Mouse (Mus musculus): ENCODE results near the gene Endou. TPM values are rescaled to one million over a fixed set of nuclear protein-coding genes. Genes with fewer than 3 reads are reported as not detected.

Gene Endou
- 0.20 and 0.32 TPM in 2 replicates for polyA plus RNA-seq (2014; fragmentation: Nextera tagmentation; extraction: Ambion mirVana)

- DNase-seq (ENCODE audit: low spot score) (no peak), ATAC-seq (ENCODE audit: insufficient read depth, low FRiP score, low TSS enrichment) (no peak)
- no peak within 1 kb of the TSS for H3K4me2 ChIP-seq (ENCODE audit: low read depth)
- no peaks in the 10 kb centered on the region for H3K4me1 ChIP-seq (ENCODE audit: control insufficient read depth, insufficient read depth, low read length)
- H3K27ac ChIP-seq (ENCODE audit: low read depth, low read length) = no peak within 1 kb of the TSS
- no peaks in the 10 kb centered on the region for H3K36me3 ChIP-seq (ENCODE audit: control insufficient read depth, insufficient read depth, low read length)
- H3K9me3 ChIP-seq (ENCODE audit: control insufficient read depth, low read length) = no peaks in the 10 kb centered on the region
- H3K4me3 ChIP-seq (ENCODE audit: low read depth, low read length) = no peak within 1 kb of the TSS
- H3K27me3 ChIP-seq (ENCODE audit: control insufficient read depth, insufficient read depth, low read length) = no peaks in the 10 kb centered on the region
- no peak within 1 kb of the TSS for H3K9ac ChIP-seq (ENCODE audit: low read length)
- WGBS = 91% methylated on average over 8 of the region's 8 CpGs
Measured at GRCm38 (mm10) chr15:97731111-97731510, at the start of gene Endou. Gene Endou, minus strand, starts transcription at chr15:97731339.

GRCm38 (mm10) chr15:97780611-97781031 is 49.5 kb upstream of the Endou start:
- Histone ChIP-seq H3K27me3 (ENCODE audit: control insufficient read depth, insufficient read depth, low read length) (no peaks in the 10 kb centered on the region), H3K4me3 (ENCODE audit: low read depth, low read length) (no peak overlapping the region), H3K9ac (ENCODE audit: low read length) (no peak overlapping the region), H3K27ac (ENCODE audit: low read depth, low read length) (no peak overlapping the region), H3K4me2 (ENCODE audit: low read depth) (no peak overlapping the region), H3K36me3 (ENCODE audit: control insufficient read depth, insufficient read depth, low read length) (no peaks in the 10 kb centered on the region), H3K4me1 (ENCODE audit: control insufficient read depth, insufficient read depth, low read length) (peaks cover 9% of the 10 kb centered on the region; the same call in 1 of the 2 replicates), H3K9me3 (ENCODE audit: control insufficient read depth, low read length) (no peaks in the 10 kb centered on the region)
- ATAC-seq (ENCODE audit: insufficient read depth, low FRiP score, low TSS enrichment) (no peak), DNase-seq (ENCODE audit: low spot score) (no peak)
- WGBS = 75% methylated on average over 12 of the region's 12 CpGs

GRCm38 (mm10) chr15:97779576-97779975 is 48.4 kb upstream of the Endou start:
- Histone ChIP-seq H3K4me3 (ENCODE audit: low read depth, low read length) (no peak overlapping the region), H3K4me2 (ENCODE audit: low read depth) (no peak overlapping the region), H3K27me3 (ENCODE audit: control insufficient read depth, insufficient read depth, low read length) (no peaks in the 10 kb centered on the region), H3K27ac (ENCODE audit: low read depth, low read length) (no peak overlapping the region), H3K9ac (ENCODE audit: low read length) (no peak overlapping the region), H3K36me3 (ENCODE audit: control insufficient read depth, insufficient read depth, low read length) (no peaks in the 10 kb centered on the region), H3K4me1 (ENCODE audit: control insufficient read depth, insufficient read depth, low read length) (peaks cover 7% of the 10 kb centered on the region; the same call in 1 of the 2 replicates), H3K9me3 (ENCODE audit: control insufficient read depth, low read length) (no peaks in the 10 kb centered on the region)
- ATAC-seq (ENCODE audit: insufficient read depth, low FRiP score, low TSS enrichment) = no peak
- 73% methylated on average over 1 of the region's 1 CpGs for WGBS
- DNase-seq (ENCODE audit: low spot score) = no peak

- H3K4me1 ChIP-seq (ENCODE audit: control insufficient read depth, insufficient read depth, low read length) = peaks cover 7% of the 10 kb centered on the region; the same call in 1 of the 2 replicates
- no peak for ATAC-seq (ENCODE audit: insufficient read depth, low FRiP score, low TSS enrichment)
- no peak within 1 kb of the TSS for H3K9ac ChIP-seq (ENCODE audit: low read length)
- H3K4me2 ChIP-seq (ENCODE audit: low read depth) = no peak within 1 kb of the TSS
- DNase-seq (ENCODE audit: low spot score) = no peak
- H3K36me3 ChIP-seq (ENCODE audit: control insufficient read depth, insufficient read depth, low read length) = no peaks in the 10 kb centered on the region
- no peaks in the 10 kb centered on the region for H3K27me3 ChIP-seq (ENCODE audit: control insufficient read depth, insufficient read depth, low read length)
- WGBS = 75% methylated on average over 8 of the region's 8 CpGs
- no peaks in the 10 kb centered on the region for H3K9me3 ChIP-seq (ENCODE audit: control insufficient read depth, low read length)
- no peak within 1 kb of the TSS for H3K4me3 ChIP-seq (ENCODE audit: low read depth, low read length)
- H3K27ac ChIP-seq (ENCODE audit: low read depth, low read length) = no peak within 1 kb of the TSS
Measured at GRCm38 (mm10) chr15:97778311-97779098, 47.4 kb upstream of the Endou start, which contains the start of gene Slc48a1. Gene Slc48a1, plus strand, starts transcription at chr15:97778520.

GRCm38 (mm10) chr15:97776919-97777318 is 45.8 kb upstream of the Endou start:
- no peak overlapping the region for H3K9ac ChIP-seq (ENCODE audit: low read length)
- ATAC-seq (ENCODE audit: insufficient read depth, low FRiP score, low TSS enrichment) (no peak), DNase-seq (ENCODE audit: low spot score) (no peak)
- WGBS = 77% methylated on average over 6 of the region's 6 CpGs
- H3K4me1 ChIP-seq (ENCODE audit: control insufficient read depth, insufficient read depth, low read length) = no peaks in the 10 kb centered on the region
- no peak overlapping the region for H3K4me2 ChIP-seq (ENCODE audit: low read depth)
- no peak overlapping the region for H3K4me3 ChIP-seq (ENCODE audit: low read depth, low read length)
- no peaks in the 10 kb centered on the region for H3K27me3 ChIP-seq (ENCODE audit: control insufficient read depth, insufficient read depth, low read length)
- H3K9me3 ChIP-seq (ENCODE audit: control insufficient read depth, low read length) = no peaks in the 10 kb centered on the region
- no peaks in the 10 kb centered on the region for H3K36me3 ChIP-seq (ENCODE audit: control insufficient read depth, insufficient read depth, low read length)
- no peak overlapping the region for H3K27ac ChIP-seq (ENCODE audit: low read depth, low read length)

- Histone ChIP-seq H3K9me3 (ENCODE audit: control insufficient read depth, low read length) (no peaks in the 10 kb centered on the region), H3K9ac (ENCODE audit: low read length) (no peak overlapping the region), H3K36me3 (ENCODE audit: control insufficient read depth, insufficient read depth, low read length) (no peaks in the 10 kb centered on the region), H3K4me2 (ENCODE audit: low read depth) (no peak overlapping the region), H3K4me1 (ENCODE audit: control insufficient read depth, insufficient read depth, low read length) (no peaks in the 10 kb centered on the region), H3K4me3 (ENCODE audit: low read depth, low read length) (no peak overlapping the region), H3K27me3 (ENCODE audit: control insufficient read depth, insufficient read depth, low read length) (no peaks in the 10 kb centered on the region), H3K27ac (ENCODE audit: low read depth, low read length) (no peak overlapping the region)
- 7% methylated on average over 8 of the region's 8 CpGs for WGBS
- ATAC-seq (ENCODE audit: insufficient read depth, low FRiP score, low TSS enrichment) (peak; percentile 27; the same call in 1 of the 2 replicates), DNase-seq (ENCODE audit: low spot score) (peak; percentile 63)
Measured at GRCm38 (mm10) chr15:97776514-97776913, 45.4 kb upstream of the Endou start.

- Histone ChIP-seq H3K4me1 (ENCODE audit: control insufficient read depth, insufficient read depth, low read length) (no peaks in the 10 kb centered on the region), H3K4me2 (ENCODE audit: low read depth) (no peak overlapping the region), H3K27ac (ENCODE audit: low read depth, low read length) (no peak overlapping the region; the same call in 1 of the 2 replicates), H3K9ac (ENCODE audit: low read length) (no peak overlapping the region), H3K36me3 (ENCODE audit: control insufficient read depth, insufficient read depth, low read length) (no peaks in the 10 kb centered on the region), H3K4me3 (ENCODE audit: low read depth, low read length) (no peak overlapping the region), H3K27me3 (ENCODE audit: control insufficient read depth, insufficient read depth, low read length) (0 out of 2 replicates have a peak, but pooled peaks cover 2% of the 10 kb centered on the region), H3K9me3 (ENCODE audit: control insufficient read depth, low read length) (no peaks in the 10 kb centered on the region)
- 81% methylated on average over 5 of the region's 5 CpGs for whole genome bisulfite sequencing
- no peak for DNase-seq (ENCODE audit: low spot score)
- no peak for ATAC-seq (ENCODE audit: insufficient read depth, low FRiP score, low TSS enrichment)
Measured at GRCm38 (mm10) chr15:97773961-97774370, 42.8 kb upstream of the Endou start.

GRCm38 (mm10) chr15:97773108-97773507 is 42.0 kb upstream of the Endou start:
- Histone ChIP-seq H3K4me2 (ENCODE audit: low read depth) (no peak overlapping the region), H3K9ac (ENCODE audit: low read length) (no peak overlapping the region), H3K27me3 (ENCODE audit: control insufficient read depth, insufficient read depth, low read length) (0 out of 2 replicates have a peak, but pooled peaks cover 2% of the 10 kb centered on the region), H3K4me3 (ENCODE audit: low read depth, low read length) (no peak overlapping the region), H3K27ac (ENCODE audit: low read depth, low read length) (no peak overlapping the region), H3K36me3 (ENCODE audit: control insufficient read depth, insufficient read depth, low read length) (no peaks in the 10 kb centered on the region), H3K9me3 (ENCODE audit: control insufficient read depth, low read length) (no peaks in the 10 kb centered on the region), H3K4me1 (ENCODE audit: control insufficient read depth, insufficient read depth, low read length) (0 out of 2 replicates have a peak, but pooled peaks cover under 1% of the 10 kb centered on the region)
- peak; percentile 51 for DNase-seq (ENCODE audit: low spot score)
- ATAC-seq (ENCODE audit: insufficient read depth, low FRiP score, low TSS enrichment) = no peak
- WGBS = 40% methylated on average over 5 of the region's 5 CpGs

- H3K9me3 ChIP-seq (ENCODE audit: control insufficient read depth, low read length) = no peaks in the 10 kb centered on the region
- 81% methylated on average over 8 of the region's 8 CpGs for WGBS
- no peak overlapping the region for H3K4me2 ChIP-seq (ENCODE audit: low read depth)
- DNase-seq (ENCODE audit: low spot score) = no peak
- H3K9ac ChIP-seq (ENCODE audit: low read length) = no peak overlapping the region
- no peaks in the 10 kb centered on the region for H3K36me3 ChIP-seq (ENCODE audit: control insufficient read depth, insufficient read depth, low read length)
- H3K4me3 ChIP-seq (ENCODE audit: low read depth, low read length) = no peak overlapping the region
- peaks cover 24% of the 10 kb centered on the region for H3K4me1 ChIP-seq (ENCODE audit: control insufficient read depth, insufficient read depth, low read length)
- peaks cover 11% of the 10 kb centered on the region; the same call in 1 of the 2 replicates for H3K27me3 ChIP-seq (ENCODE audit: control insufficient read depth, insufficient read depth, low read length)
- H3K27ac ChIP-seq (ENCODE audit: low read depth, low read length) = no peak overlapping the region
- ATAC-seq (ENCODE audit: insufficient read depth, low FRiP score, low TSS enrichment) = no peak
Measured at GRCm38 (mm10) chr15:97770280-97770679, 39.1 kb upstream of the Endou start.

All from neural tube, embryonic 11.5 days (tissue).